Mouse (Mus musculus) myocyte (in vitro differentiated cells): ENCODE results near the gene Hlcs. TPM values are rescaled to one million over a fixed set of nuclear protein-coding genes. Genes with fewer than 3 reads are reported as not detected.

Experiments used
- H3K27me3 ChIP-seq: one replicate; pipeline ENCODE4 v1.6.1; 2011; ENCODE audit not compliant: control insufficient read depth, insufficient read depth, insufficient read length
- H3K36me3 ChIP-seq: one replicate; pipeline ENCODE4 v1.6.1; 2011; ENCODE audit not compliant: control insufficient read depth, insufficient read depth
- H3K4me2 ChIP-seq: one replicate; pipeline ENCODE4 v1.6.1; 2011; ENCODE audit warnings: low read depth, control low read depth
- H3K4me3 ChIP-seq: one replicate; pipeline ENCODE4 v1.5.1; 2011; ENCODE audit warnings: mild to moderate bottlenecking, control low read depth, moderate library complexity
- H3K79me2 ChIP-seq: one replicate; pipeline ENCODE4 v1.6.1; 2011; ENCODE audit not compliant: control insufficient read depth, insufficient read depth
- H3ac ChIP-seq: one replicate; pipeline ENCODE4 v1.6.1; 2011; ENCODE audit not compliant: control insufficient read depth, insufficient read length
- CEBPB ChIP-seq: IDR thresholded peaks from 2 replicates; pipeline ENCODE4 v1.6.1; 2011; ENCODE audit warnings: mild to moderate bottlenecking, moderate library complexity; ENCODE audit not compliant: poor library complexity, insufficient read depth, severe bottlenecking
- E2F4 ChIP-seq: IDR thresholded peaks from one replicate; pipeline ENCODE4 v1.6.1; 2011; ENCODE audit warnings: mild to moderate bottlenecking, control low read depth, moderate library complexity; ENCODE audit not compliant: insufficient read depth
- MAX ChIP-seq: IDR thresholded peaks from one replicate; pipeline ENCODE4 v1.6.1; 2011; ENCODE audit warnings: low read depth, mild to moderate bottlenecking, control low read depth
- MYOD1 ChIP-seq, 3 experiments: IDR thresholded peaks; one replicate each; pipeline ENCODE4 v1.6.1; 2011; ENCODE audit warnings: control low read depth in 2 of 3, low read depth in 2 of 3, mild to moderate bottlenecking in 2 of 3, moderate library complexity in 1 of 3; ENCODE audit not compliant: insufficient read length in 2 of 3, control insufficient read depth in 1 of 3
- MYOG ChIP-seq, 3 experiments: IDR thresholded peaks; one replicate each; pipeline ENCODE4 v1.6.1; 2011; ENCODE audit warnings: control low read depth in 2 of 3, low read depth in 2 of 3, mild to moderate bottlenecking in 2 of 3; ENCODE audit not compliant: insufficient read length in 2 of 3, control insufficient read depth in 1 of 3, insufficient read depth in 1 of 3
- POLR2A ChIP-seq: IDR thresholded peaks from one replicate; pipeline ENCODE4 v1.6.1; 2011; ENCODE audit warnings: low read depth, mild to moderate bottlenecking, control low read depth, moderate library complexity; ENCODE audit not compliant: insufficient read length
- POLR2AphosphoS2 ChIP-seq: IDR thresholded peaks from one replicate; pipeline ENCODE4 v1.6.1; 2011; ENCODE audit warnings: low read depth, control low read depth; ENCODE audit not compliant: insufficient read length
- REST ChIP-seq: IDR thresholded peaks from one replicate; pipeline ENCODE4 v1.6.1; 2011; ENCODE audit warnings: mild to moderate bottlenecking, control low read depth, moderate library complexity; ENCODE audit not compliant: insufficient read depth, insufficient read length
- SRF ChIP-seq: IDR thresholded peaks from one replicate; pipeline ENCODE4 v1.6.1; 2011; ENCODE audit warnings: low read depth; ENCODE audit not compliant: control insufficient read depth, insufficient read length
- TCF12 ChIP-seq: IDR thresholded peaks from one replicate; pipeline ENCODE4 v1.6.1; 2011; ENCODE audit warnings: mild to moderate bottlenecking, control low read depth; ENCODE audit not compliant: poor library complexity, insufficient read depth, severe bottlenecking
- TCF3 ChIP-seq: IDR thresholded peaks from one replicate; pipeline ENCODE4 v1.6.1; 2011; ENCODE audit warnings: low read depth, control low read depth; ENCODE audit not compliant: insufficient read length
- USF1 ChIP-seq: IDR thresholded peaks from one replicate; pipeline ENCODE4 v1.6.1; 2011; ENCODE audit warnings: low read depth, mild to moderate bottlenecking, control low read depth, moderate library complexity
- polyA plus RNA-seq: library from polyadenylated mRNA; unstranded; fragments of >200 nt; fragmentation: generic; extraction: Trizol; gene quantifications from one replicate; pipeline ENCODE4 v1.2.1, GENCODE M21; 2012; ENCODE audit warnings: missing spikeins

Gene Hlcs
- polyA plus RNA-seq, 1 experiment: 3.2 TPM

- H3ac ChIP-seq: peak overlapping the region; percentile 57
- no peaks in the 10 kb centered on the region for H3K36me3 ChIP-seq
- no peaks in the 10 kb centered on the region for H3K79me2 ChIP-seq
- H3K27me3 ChIP-seq: no peaks in the 10 kb centered on the region
- TF ChIP-seq TCF3 (no peak), MAX (no peak), MYOD1 (IDR thresholded peaks at IDR 0.05; ENCODE audit: control insufficient read depth in 1 of 3, insufficient read length in 2 of 3, low read depth in 2 of 3) (peak in 2 of 3 experiments; percentile 27 to 56), REST (no peak), E2F4 (no peak), MYOG (IDR thresholded peaks at IDR 0.05; ENCODE audit: control insufficient read depth in 1 of 3, insufficient read depth in 1 of 3, insufficient read length in 2 of 3, low read depth in 2 of 3) (peak in 1 of 3 experiments; percentile 11)
- peak overlapping the region; percentile 13 for H3K4me3 ChIP-seq
- H3K4me2 ChIP-seq: peak overlapping the region; percentile 69
Observed at GRCm38 (mm10) chr16:94289138-94290072, 24.0 kb downstream of the Hlcs start.

- Histone ChIP-seq H3K4me2 (no peak overlapping the region), H3K79me2 (no peaks in the 10 kb centered on the region), H3K4me3 (no peak overlapping the region), H3ac (no peak overlapping the region), H3K36me3 (no peaks in the 10 kb centered on the region), H3K27me3 (no peaks in the 10 kb centered on the region)
- no peak for TF ChIP-seq MYOG (IDR thresholded peaks at IDR 0.05; ENCODE audit: control insufficient read depth in 1 of 3, insufficient read depth in 1 of 3, insufficient read length in 2 of 3, low read depth in 2 of 3)
- no peak for TF ChIP-seq POLR2A
- TF ChIP-seq SRF: no peak
- no peak for TF ChIP-seq MAX
- no peak for TF ChIP-seq USF1
- TF ChIP-seq E2F4: no peak
- no peak for TF ChIP-seq MYOD1 (IDR thresholded peaks at IDR 0.05; ENCODE audit: control insufficient read depth in 1 of 3, insufficient read length in 2 of 3, low read depth in 2 of 3)
Observed at GRCm38 (mm10) chr16:94287826-94288225, 25.5 kb downstream of the Hlcs start.

- no peak overlapping the region for H3K4me2 ChIP-seq
- TF ChIP-seq USF1: no peak
- no peak for TF ChIP-seq MYOG (IDR thresholded peaks at IDR 0.05; ENCODE audit: control insufficient read depth in 1 of 3, insufficient read depth in 1 of 3, insufficient read length in 2 of 3, low read depth in 2 of 3)
- H3K4me3 ChIP-seq: no peak overlapping the region
- H3K27me3 ChIP-seq: no peaks in the 10 kb centered on the region
- H3ac ChIP-seq: no peak overlapping the region
- no peaks in the 10 kb centered on the region for H3K36me3 ChIP-seq
- H3K79me2 ChIP-seq: no peaks in the 10 kb centered on the region
Observed at GRCm38 (mm10) chr16:94283972-94284371, 29.4 kb downstream of the Hlcs start.

GRCm38 (mm10) chr16:94270826-94271225 is 42.5 kb downstream of the Hlcs start:
- TF ChIP-seq SRF (no peak), POLR2A (no peak), POLR2AphosphoS2 (no peak), TCF12 (no peak), E2F4 (no peak), CEBPB (no peak), MAX (no peak), TCF3 (no peak), USF1 (no peak), MYOG (IDR thresholded peaks at IDR 0.05; ENCODE audit: control insufficient read depth in 1 of 3, insufficient read depth in 1 of 3, insufficient read length in 2 of 3, low read depth in 2 of 3) (no peak)
- no peak overlapping the region for H3ac ChIP-seq
- H3K36me3 ChIP-seq: no peaks in the 10 kb centered on the region
- no peaks in the 10 kb centered on the region for H3K27me3 ChIP-seq
- no peaks in the 10 kb centered on the region for H3K79me2 ChIP-seq
- H3K4me2 ChIP-seq: no peak overlapping the region
- H3K4me3 ChIP-seq: no peak overlapping the region

- Histone ChIP-seq H3K36me3 (no peaks in the 10 kb centered on the region), H3ac (no peak overlapping the region), H3K4me3 (no peak overlapping the region), H3K4me2 (peak overlapping the region; percentile 58), H3K79me2 (no peaks in the 10 kb centered on the region), H3K27me3 (no peaks in the 10 kb centered on the region)
- TF ChIP-seq POLR2A (no peak), MYOG (IDR thresholded peaks at IDR 0.05; ENCODE audit: control insufficient read depth in 1 of 3, insufficient read depth in 1 of 3, insufficient read length in 2 of 3, low read depth in 2 of 3) (no peak), POLR2AphosphoS2 (no peak), USF1 (no peak)
Observed at GRCm38 (mm10) chr16:94269635-94270034, 43.7 kb downstream of the Hlcs start.
